Mouse (Mus musculus): Measurements from ENCODE around the gene Actb.

The Actb gene

GRCm38 (mm10) chr5:142879318-142880175 is 27.0 kb downstream of the Actb start:
- peak; percentile 92 for DNase-seq (ENCODE audit: low read depth)

GRCm38 (mm10) chr5:142878570-142878969 is 28.0 kb downstream of the Actb start:
- no peak for DNase-seq (ENCODE audit: low read depth)

- DNase-seq (ENCODE audit: low read depth) = peak; percentile 87
Observed at GRCm38 (mm10) chr5:142877337-142878280, 28.9 kb downstream of the Actb start.

GRCm38 (mm10) chr5:142876896-142877295 is 29.7 kb downstream of the Actb start:
- no peak for DNase-seq (ENCODE audit: low read depth)

GRCm38 (mm10) chr5:142875513-142875905 is 31.0 kb downstream of the Actb start:
- no peak for DNase-seq (ENCODE audit: low read depth)

- DNase-seq (ENCODE audit: low read depth) = no peak
Observed at GRCm38 (mm10) chr5:142874791-142875512, 31.6 kb downstream of the Actb start.

GRCm38 (mm10) chr5:142873718-142874117 is 32.8 kb downstream of the Actb start:
- DNase-seq (ENCODE audit: low read depth) = no peak

- DNase-seq (ENCODE audit: low read depth) = no peak
Observed at GRCm38 (mm10) chr5:142871765-142872164, 34.8 kb downstream of the Actb start.

- no peak for DNase-seq (ENCODE audit: low read depth)
Observed at GRCm38 (mm10) chr5:142869463-142869862, 37.1 kb downstream of the Actb start.

- DNase-seq (ENCODE audit: low read depth) = no peak
Observed at GRCm38 (mm10) chr5:142857763-142858229, 48.8 kb downstream of the Actb start.

GRCm38 (mm10) chr5:142856408-142856807 is 50.1 kb downstream of the Actb start:
- DNase-seq (ENCODE audit: low read depth) = peak; percentile 21

GRCm38 (mm10) chr5:142854877-142855276 is 51.7 kb downstream of the Actb start:
- DNase-seq (ENCODE audit: low read depth) = peak; percentile 60

- no peak for DNase-seq (ENCODE audit: low read depth)
Observed at GRCm38 (mm10) chr5:142853585-142853984, 53.0 kb downstream of the Actb start.

Data from induced T-regulatory cell, adult 2 months (primary cell).